Mouse (Mus musculus) heart, embryonic 11.5 days (tissue): Measurements from ENCODE around the gene Slc25a19. TPM values are rescaled to one million over a fixed set of nuclear protein-coding genes. Genes with fewer than 3 reads are reported as not detected.

Source experiments
- ATAC-seq: fragments of 200-750 bp; cut with Nextera tagmentation; replicated peaks from 2 replicates; pipeline ENCODE4 v1.8.0; 2017; ENCODE audit warnings: moderate library complexity; ENCODE audit not compliant: insufficient number of reproducible peaks, low FRiP score, low TSS enrichment
- H3K27ac ChIP-seq: fragments of 300-500 bp; sonication (generic); 2 replicates; pipeline ENCODE4 v1.5.1; 2014; ENCODE audit warnings: mild to moderate bottlenecking, low read depth, low read length
- H3K27me3 ChIP-seq: fragments of 300-500 bp; sonication (generic); 2 replicates; pipeline ENCODE4 v1.6.1; 2014; ENCODE audit warnings: mild to moderate bottlenecking, low read length, mixed read lengths; ENCODE audit not compliant: control insufficient read depth, insufficient read depth
- H3K36me3 ChIP-seq: fragments of 300-500 bp; sonication (generic); 2 replicates; pipeline ENCODE4 v1.6.1; 2014; ENCODE audit warnings: mild to moderate bottlenecking, low read length, moderate library complexity, mixed read lengths; ENCODE audit not compliant: control insufficient read depth, insufficient read depth
- H3K4me1 ChIP-seq: fragments of 300-500 bp; sonication (generic); 2 replicates; pipeline ENCODE4 v1.6.1; 2014; ENCODE audit warnings: low read length; ENCODE audit not compliant: control insufficient read depth, insufficient read depth
- H3K4me2 ChIP-seq: fragments of 300-500 bp; sonication (generic); 2 replicates; pipeline ENCODE4 v1.6.1; 2014; ENCODE audit warnings: mild to moderate bottlenecking, moderate library complexity
- H3K4me3 ChIP-seq: fragments of 300-500 bp; sonication (generic); 2 replicates; pipeline ENCODE4 v1.5.1; 2014; ENCODE audit warnings: low read depth, low read length
- H3K9ac ChIP-seq: fragments of 300-500 bp; sonication (generic); 2 replicates; pipeline ENCODE4 v1.6.1; 2014; ENCODE audit warnings: mild to moderate bottlenecking, low read depth, low read length, moderate library complexity
- H3K9me3 ChIP-seq: fragments of 300-500 bp; sonication (generic); replicated peaks from 2 replicates; pipeline ENCODE4 v1.6.1; 2016; ENCODE audit warnings: low read length; ENCODE audit not compliant: control insufficient read depth
- WGBS: fragments of 180-500 bp; shearing (Covaris S2); extraction: QIAGEN DNeasy Blood & Tissue Kit; methylation state at CpG from one replicate; pipeline ENCODE4 v1.1.7; 2014; ENCODE audit not compliant: insufficient replicate concordance; 5-methylcytosine and 5-hydroxymethylcytosine counted together
- polyA plus RNA-seq: library from polyadenylated mRNA; unstranded; fragments of >200 nt; fragmentation: Nextera tagmentation; extraction: Ambion mirVana; gene quantifications from 2 replicates; pipeline ENCODE4 v1.2.1, GENCODE M21; 2014

Gene Slc25a19
- polyA plus RNA-seq, 1 experiment from 2014 or later, result 35.7 TPM

- Histone ChIP-seq H3K27me3 (no peaks in the 10 kb centered on the region), H3K4me2 (no peak overlapping the region), H3K9me3 (no peaks in the 10 kb centered on the region), H3K4me3 (no peak overlapping the region), H3K27ac (no peak overlapping the region), H3K36me3 (peaks cover 67% of the 10 kb centered on the region), H3K4me1 (no peaks in the 10 kb centered on the region), H3K9ac (no peak overlapping the region)
- WGBS, result 94% methylated on average over 7 of the region's 7 CpGs
- ATAC-seq, result no peak
Observed at GRCm38 (mm10) chr11:115585573-115586100, 42.5 kb downstream of the Slc25a19 start.

- 83% methylated on average over 10 of the region's 10 CpGs for whole genome bisulfite sequencing
- ATAC-seq, result no peak
- no peak overlapping the region for H3K4me2 ChIP-seq
Observed at GRCm38 (mm10) chr11:115584376-115585073, 43.6 kb downstream of the Slc25a19 start.

DNA sequence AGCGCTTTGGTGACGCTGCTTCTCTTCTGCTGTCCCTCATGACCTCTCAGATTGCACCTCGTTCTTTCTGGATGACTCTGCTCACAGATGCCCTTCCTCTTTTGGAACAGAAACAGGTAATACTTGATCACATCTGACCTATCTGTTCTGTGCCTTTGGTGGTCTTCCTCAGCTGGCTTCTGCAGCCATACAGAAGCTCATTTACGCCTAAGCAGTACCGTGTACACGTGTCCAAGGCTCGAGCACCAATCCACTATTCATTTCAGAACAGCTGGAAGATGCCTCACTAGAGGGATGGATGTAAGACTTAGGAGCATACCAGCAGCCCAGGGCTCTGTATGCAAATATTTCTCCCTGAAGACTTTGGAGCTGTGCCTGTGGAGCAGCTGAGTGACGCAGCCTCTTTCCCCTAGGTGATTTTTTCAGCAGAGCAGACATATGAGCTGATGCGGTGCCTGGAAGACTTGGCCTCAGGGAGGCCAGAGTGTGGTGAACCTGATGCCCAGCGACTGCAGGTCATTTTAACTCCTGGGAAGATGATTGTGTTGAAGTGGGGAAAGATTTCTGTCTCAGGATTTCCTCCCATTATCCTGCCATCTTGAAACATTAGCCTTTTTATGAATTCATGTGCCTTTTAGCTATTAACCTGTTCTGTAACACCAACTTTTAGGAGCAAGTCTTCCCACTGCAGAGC, 45.0 kb downstream of the Slc25a19 start:
- Histone ChIP-seq H3K27ac (no peak overlapping the region), H3K27me3 (no peaks in the 10 kb centered on the region), H3K9me3 (no peaks in the 10 kb centered on the region), H3K4me3 (no peak overlapping the region), H3K9ac (no peak overlapping the region), H3K4me2 (no peak overlapping the region), H3K36me3 (peaks cover 57% of the 10 kb centered on the region), H3K4me1 (no peaks in the 10 kb centered on the region)
- WGBS, result 81% methylated on average over 10 of the region's 10 CpGs
- no peak for ATAC-seq

More at GRCm38 (mm10) chr11:115584376-115585073, 43.6 kb downstream of the Slc25a19 start:
- H3K27me3 ChIP-seq, result no peaks in the 10 kb centered on the region
- no peak overlapping the region for H3K9ac ChIP-seq
- H3K4me3 ChIP-seq, result no peak overlapping the region
- no peaks in the 10 kb centered on the region for H3K9me3 ChIP-seq
- H3K27ac ChIP-seq, result no peak overlapping the region
- H3K36me3 ChIP-seq, result peaks cover 59% of the 10 kb centered on the region
- H3K4me1 ChIP-seq, result no peaks in the 10 kb centered on the region

- no peak overlapping the region for H3K27ac ChIP-seq
- peaks cover 35% of the 10 kb centered on the region for H3K36me3 ChIP-seq
- no peak overlapping the region for H3K4me3 ChIP-seq
- H3K9ac ChIP-seq, result no peak overlapping the region
- H3K4me2 ChIP-seq, result no peak overlapping the region
- no peak for ATAC-seq
- H3K27me3 ChIP-seq, result no peaks in the 10 kb centered on the region
- no peaks in the 10 kb centered on the region for H3K4me1 ChIP-seq
- no peaks in the 10 kb centered on the region for H3K9me3 ChIP-seq
Observed at GRCm38 (mm10) chr11:115579080-115579479, 49.0 kb downstream of the Slc25a19 start.

DNA sequence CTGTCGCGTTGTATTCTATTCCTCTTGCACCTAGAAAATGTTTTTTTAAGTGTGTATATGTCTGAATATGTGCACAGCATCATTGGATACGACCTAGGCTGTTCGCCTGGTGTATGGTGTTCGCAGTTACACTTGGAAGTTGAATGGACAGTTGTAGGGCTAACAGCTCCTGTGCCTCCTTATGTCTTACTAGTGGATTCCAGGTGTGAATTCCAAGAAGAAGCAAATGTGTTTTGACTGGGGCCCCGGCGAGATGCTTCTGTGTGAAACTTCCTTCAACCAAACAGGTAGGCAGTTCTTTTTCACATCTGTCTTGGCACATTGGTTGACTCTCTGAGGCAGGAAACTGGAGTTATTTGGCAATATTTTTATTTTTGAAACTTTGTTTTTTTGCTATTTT, 63.1 kb downstream of the Slc25a19 start:
- Histone ChIP-seq H3K9ac (peak overlapping the region; percentile 91), H3K4me3 (peak overlapping the region; percentile 86), H3K9me3 (no peaks in the 10 kb centered on the region), H3K4me2 (peak overlapping the region; percentile 85), H3K27me3 (no peaks in the 10 kb centered on the region), H3K27ac (no peak overlapping the region), H3K4me1 (peaks cover 9% of the 10 kb centered on the region), H3K36me3 (peaks cover 18% of the 10 kb centered on the region)
- WGBS, result 15% methylated on average over 7 of the region's 7 CpGs
- ATAC-seq, result no peak

Other genes starting within 250 kb of the Slc25a19 start
- 6.2 and 7.8 TPM in 2 replicates for gene Cdr2l, start 246.4 kb downstream of the Slc25a19 start, polyA plus RNA-seq
- gene Mrpl58, start 224.5 kb downstream of the Slc25a19 start, polyA plus RNA-seq, result 163 and 177 TPM in 2 replicates
- gene Atp5h, start 208.3 kb downstream of the Slc25a19 start, polyA plus RNA-seq, result 1,505 and 1,518 TPM in 2 replicates
- 12.0 and 12.7 TPM in 2 replicates for gene Kctd2, start 208.2 kb downstream of the Slc25a19 start, polyA plus RNA-seq
- gene Trim80, start 187.8 kb downstream of the Slc25a19 start, polyA plus RNA-seq, result 0.26 TPM in 1 of 2 replicates, not detected in the other
- not detected in 2 replicates for gene Slc16a5, start 165.8 kb downstream of the Slc25a19 start, polyA plus RNA-seq
- 5.1 and 5.7 TPM in 2 replicates for gene Armc7, start 152.6 kb downstream of the Slc25a19 start, polyA plus RNA-seq
- 70.5 and 76.3 TPM in 2 replicates for gene Nt5c, start 136.4 kb downstream of the Slc25a19 start, polyA plus RNA-seq
- gene Jpt1, start 113.9 kb downstream of the Slc25a19 start, polyA plus RNA-seq, result 434 and 457 TPM in 2 replicates
- 702 and 712 TPM in 2 replicates for gene Sumo2, start 92.0 kb downstream of the Slc25a19 start, polyA plus RNA-seq
- gene Nup85, start 63.9 kb downstream of the Slc25a19 start, polyA plus RNA-seq, result 131 and 133 TPM in 2 replicates
- gene Mrps7, start 24.4 kb downstream of the Slc25a19 start, polyA plus RNA-seq, result 97.7 and 104 TPM in 2 replicates
- gene Gga3, start 24.2 kb downstream of the Slc25a19 start, polyA plus RNA-seq, result 17.9 and 21.0 TPM in 2 replicates
- gene Mif4gd, start 15.3 kb downstream of the Slc25a19 start, polyA plus RNA-seq, result 22.7 TPM in 2 replicates
- gene Grb2, start 80.3 kb upstream of the Slc25a19 start, polyA plus RNA-seq, result 42.7 and 56.3 TPM in 2 replicates
- 22.9 and 25.1 TPM in 2 replicates for gene Tmem94, start 137.1 kb upstream of the Slc25a19 start, polyA plus RNA-seq
- 17.4 and 18.1 TPM in 2 replicates for gene Caskin2, start 185.3 kb upstream of the Slc25a19 start, polyA plus RNA-seq
- 20.8 TPM in 2 replicates for gene Tsen54, start 186.4 kb upstream of the Slc25a19 start, polyA plus RNA-seq
- gene Llgl2, start 195.8 kb upstream of the Slc25a19 start, polyA plus RNA-seq, result 21.5 and 22.4 TPM in 2 replicates
- 0.06 and 0.39 TPM in 2 replicates for gene Myo15b, start 230.1 kb upstream of the Slc25a19 start, polyA plus RNA-seq